Mouse (Mus musculus) urinary bladder, postnatal 25 days (tissue): ENCODE results near the gene Iqschfp.

ENCODE experiments used
- DNase-seq: peaks from one replicate; pipeline ENCODE4 v3.0.0; 2022; ENCODE audit warnings: low spot score

Gene Iqschfp

GRCm38 (mm10) chr3:68203934-68204467 is 312.0 kb downstream of the Iqschfp start:
- DNase-seq = no peak

- no peak for DNase-seq
Observed at GRCm38 (mm10) chr3:68210422-68210821, 318.4 kb downstream of the Iqschfp start.

DNA sequence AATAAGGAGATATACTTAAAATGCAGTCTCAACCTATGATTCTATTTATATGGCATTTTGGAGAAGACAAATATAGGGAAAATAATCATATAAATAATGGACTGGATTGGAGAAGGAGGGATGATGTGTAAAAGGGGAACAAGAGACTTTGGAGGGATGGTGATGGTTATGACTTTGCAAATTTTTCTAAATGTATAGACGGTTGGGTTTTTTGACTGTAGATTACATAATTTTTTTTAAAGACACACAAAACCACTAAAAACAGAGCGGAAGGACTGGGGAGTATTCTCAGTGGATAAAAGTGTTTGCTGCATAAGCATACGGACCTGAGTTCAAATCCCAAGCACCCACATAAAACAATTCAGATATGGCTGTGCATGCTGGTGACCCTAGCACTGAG is 329.4 kb downstream of the Iqschfp start:
- DNase-seq = no peak

DNA sequence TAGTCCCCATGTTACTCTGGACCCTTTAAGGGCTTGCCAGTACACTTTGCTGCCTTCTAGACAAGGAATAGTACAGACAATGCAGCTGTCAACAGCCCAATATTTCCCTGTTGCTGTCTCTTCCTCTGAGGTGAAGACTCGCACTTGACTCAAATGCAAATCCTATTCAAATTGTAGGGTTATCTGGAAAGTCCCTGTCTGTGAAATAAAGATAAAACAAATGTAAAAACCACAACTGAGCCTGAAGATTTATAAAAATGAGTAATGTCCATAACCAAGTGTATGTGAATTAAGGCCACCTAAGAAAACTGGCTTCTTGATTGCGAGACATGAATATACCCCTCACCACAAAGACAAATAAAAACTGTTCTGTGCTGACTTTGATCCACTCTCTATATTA is 347.9 kb downstream of the Iqschfp start:
- DNase-seq = no peak

DNA sequence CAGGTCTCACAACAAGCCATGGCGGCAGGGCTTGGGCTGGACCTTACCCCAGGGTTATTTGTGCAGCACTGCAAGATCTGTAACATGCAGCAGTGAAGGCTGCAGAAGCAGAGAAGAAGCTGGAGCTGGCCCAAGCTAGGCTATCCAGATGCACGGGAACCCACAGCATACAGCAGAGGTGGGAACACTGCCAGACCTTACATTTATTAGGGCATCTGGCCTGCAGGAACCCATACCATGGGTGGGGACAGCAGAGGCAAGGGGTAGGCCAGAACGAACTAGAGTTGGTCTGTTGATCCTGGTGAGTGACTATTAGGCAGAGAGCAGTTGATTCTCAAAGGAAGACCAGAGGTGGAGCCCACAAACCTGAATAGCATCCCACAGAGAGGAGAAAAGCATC is 351.2 kb downstream of the Iqschfp start:
- DNase-seq = no peak

- no peak for DNase-seq
Observed at GRCm38 (mm10) chr3:68246154-68246553, 354.1 kb downstream of the Iqschfp start.

DNA sequence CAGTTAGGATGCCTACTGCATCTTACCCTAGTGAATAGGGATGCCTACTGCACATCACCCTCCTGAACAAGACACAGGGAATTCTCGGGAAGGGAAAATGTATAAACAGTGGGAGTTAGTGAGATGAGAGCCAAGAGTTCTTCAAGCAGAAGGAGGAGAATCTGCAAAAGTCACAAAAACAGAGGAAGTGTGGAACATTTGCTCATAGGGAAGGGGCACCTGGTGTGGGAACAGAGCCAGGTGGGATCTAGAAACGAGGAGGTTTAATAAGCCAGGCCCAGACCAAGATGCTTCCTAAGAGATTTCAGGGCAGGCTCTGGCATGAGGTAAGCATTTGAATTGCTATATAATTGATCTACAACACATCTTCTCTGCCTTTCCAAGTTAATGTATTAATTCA is 358.6 kb downstream of the Iqschfp start:
- no peak for DNase-seq

GRCm38 (mm10) chr3:68252335-68252734 is 360.3 kb downstream of the Iqschfp start:
- DNase-seq = no peak

GRCm38 (mm10) chr3:68262304-68262703 is 370.3 kb downstream of the Iqschfp start:
- DNase-seq = no peak

- no peak for DNase-seq
Observed at GRCm38 (mm10) chr3:68267905-68268304, 375.9 kb downstream of the Iqschfp start.

DNA sequence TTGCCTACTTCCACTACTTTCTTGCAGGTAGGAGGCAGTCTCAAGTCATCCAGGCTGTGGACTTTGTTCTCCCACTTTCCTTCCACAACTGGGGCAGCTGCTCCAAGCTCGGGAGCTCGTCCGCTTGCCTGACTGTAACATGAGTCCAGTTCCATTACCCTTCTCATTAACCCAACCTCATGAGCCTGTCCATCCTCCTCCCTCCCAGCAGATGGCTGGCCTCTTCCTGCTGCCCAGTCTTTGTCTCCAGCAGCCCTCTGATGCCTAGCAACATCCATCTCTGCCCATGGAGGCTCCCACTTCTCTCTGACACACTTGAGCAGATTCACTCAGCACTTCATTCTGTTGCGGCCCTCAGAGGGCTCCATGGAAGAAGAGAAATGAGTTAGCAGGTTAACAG is 377.2 kb downstream of the Iqschfp start:
- DNase-seq = no peak

- no peak for DNase-seq
Observed at GRCm38 (mm10) chr3:68270246-68270645, 378.2 kb downstream of the Iqschfp start.

- DNase-seq = no peak
Observed at GRCm38 (mm10) chr3:68271457-68271856, 379.4 kb downstream of the Iqschfp start.

- DNase-seq = no peak
Observed at GRCm38 (mm10) chr3:68271881-68272280, 379.8 kb downstream of the Iqschfp start.

- no peak for DNase-seq
Observed at GRCm38 (mm10) chr3:68282844-68283594, 391.0 kb downstream of the Iqschfp start.

GRCm38 (mm10) chr3:68283595-68283991 is 391.6 kb downstream of the Iqschfp start:
- DNase-seq = no peak

GRCm38 (mm10) chr3:68284500-68284899 is 392.5 kb downstream of the Iqschfp start:
- DNase-seq = no peak

DNA sequence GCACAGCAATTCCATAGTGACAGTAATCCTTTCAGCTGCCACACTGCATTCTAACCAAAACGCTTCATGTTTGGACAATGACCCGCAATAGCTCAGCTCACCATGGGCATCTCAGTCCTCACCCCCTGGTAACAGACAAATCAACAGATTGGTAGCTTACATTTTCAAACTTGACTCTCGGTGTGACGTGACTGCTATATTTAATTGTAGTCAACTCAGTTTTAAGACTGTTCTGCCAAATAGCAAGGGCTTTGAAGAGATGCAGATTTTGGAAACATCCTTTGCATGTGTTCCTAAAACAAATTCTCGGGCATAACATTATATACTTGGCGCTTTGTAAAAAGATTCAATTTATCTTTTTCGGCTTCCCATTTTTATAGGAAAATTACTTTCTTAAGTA is 404.7 kb downstream of the Iqschfp start:
- DNase-seq = no peak

DNA sequence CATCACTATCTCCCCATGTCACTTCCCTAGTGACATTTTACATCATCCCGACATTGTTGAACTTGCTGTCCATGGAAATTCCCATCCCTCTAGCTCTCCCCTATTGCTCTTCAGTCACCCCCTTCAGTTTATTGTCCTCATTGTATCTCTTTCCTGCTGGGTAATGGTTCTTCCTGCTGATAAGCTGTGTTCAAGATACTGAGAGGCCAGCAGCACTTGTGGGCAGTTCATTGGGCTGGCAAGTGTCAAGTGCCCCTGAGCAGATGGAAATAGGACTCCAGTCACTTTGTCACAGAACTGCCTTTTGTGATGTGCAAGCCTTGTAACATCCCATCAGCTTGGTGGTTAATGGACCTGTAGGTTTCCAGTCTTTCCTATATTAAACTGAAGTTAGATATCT is 413.6 kb downstream of the Iqschfp start:
- DNase-seq = no peak

- no peak for DNase-seq
Observed at GRCm38 (mm10) chr3:68306726-68307125, 414.7 kb downstream of the Iqschfp start.

- DNase-seq = no peak
Observed at GRCm38 (mm10) chr3:68325575-68325974, 433.5 kb downstream of the Iqschfp start.

DNA sequence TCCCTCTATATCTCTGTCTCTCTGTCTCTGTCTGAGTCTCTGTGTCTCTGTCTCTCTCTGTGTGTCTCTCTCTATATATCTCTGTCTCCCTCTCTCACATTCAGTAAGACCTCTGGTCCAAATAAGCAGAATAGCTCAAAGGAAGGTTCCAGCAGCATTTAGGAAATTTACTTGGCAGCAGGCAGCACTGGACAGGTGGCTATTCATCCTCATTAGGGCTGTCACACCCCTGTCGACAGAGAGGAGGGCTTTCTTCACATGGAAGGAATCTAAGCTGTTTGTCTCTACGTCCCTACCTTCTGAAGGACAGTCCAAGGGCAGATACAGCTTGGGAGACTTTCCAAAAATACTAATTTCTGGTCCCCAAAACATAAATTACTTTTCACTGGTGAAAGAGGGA is 440.5 kb downstream of the Iqschfp start:
- no peak for DNase-seq

- no peak for DNase-seq
Observed at GRCm38 (mm10) chr3:68335501-68335900, 443.5 kb downstream of the Iqschfp start.

DNA sequence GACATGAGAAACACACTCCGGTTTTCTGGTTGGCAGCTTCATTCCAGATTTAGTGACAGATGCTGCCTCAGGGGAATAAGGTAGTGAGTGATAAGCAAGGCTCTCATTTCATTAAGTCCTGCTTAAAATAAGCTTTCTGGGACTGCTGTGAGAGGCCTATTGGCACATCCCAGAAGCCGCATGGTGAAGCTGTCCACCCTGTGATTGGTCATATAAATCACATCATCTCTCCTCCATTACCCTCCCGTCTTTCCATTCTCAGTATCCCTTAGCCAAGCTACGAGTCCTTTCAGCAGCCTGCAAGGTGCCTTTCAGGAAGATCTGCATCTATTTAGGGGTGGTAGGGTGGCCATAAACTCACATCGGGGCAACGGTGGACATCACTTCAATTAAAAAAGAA is 458.6 kb downstream of the Iqschfp start:
- no peak for DNase-seq
